22 mouse cellular contexts compared by ENCODE assay signal in the genomic region with DNA sequence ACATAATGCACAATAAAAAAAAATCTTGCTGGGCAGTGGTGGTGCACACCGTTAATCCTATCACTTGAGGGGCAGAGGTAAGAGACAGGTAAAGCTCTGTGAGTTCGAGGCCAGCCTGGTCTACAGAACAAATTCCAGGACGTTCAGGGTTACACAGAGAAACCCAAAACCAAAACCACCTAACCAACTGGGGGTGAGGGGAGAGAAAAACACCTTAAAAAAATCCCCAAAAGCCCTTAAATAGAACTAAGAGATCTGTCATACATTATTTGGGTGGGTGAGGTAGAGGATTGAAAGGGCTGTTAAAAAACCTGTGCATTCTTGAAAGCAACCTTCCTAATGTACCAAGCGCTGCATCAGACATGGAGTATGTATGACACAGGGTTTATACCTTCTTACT.
DNase-seq lines count a peak whose midpoint lies in the region; ATAC-seq and TF ChIP-seq lines count a peak whose summit lies in the region.
"Had no signal": no experiment of that assay in that cellular context is flagged by ENCODE, and none has a peak within 500 bp of the region (broad histone marks: within the 10 kb centered on the region; RNA-seq: fewer than 3 reads in every experiment).

No protein-coding gene starts in this region.

- TF ChIP-seq POLR2A in CH12.LX (IDR thresholded peaks at IDR 0.05; ENCODE audit: low read depth, low read length): no peak

- H3K4me3 ChIP-seq in heart, postnatal 0 days (ENCODE audit: low read depth, low read length): no peak overlapping the region
- H3K4me3 ChIP-seq in CH12.LX (replicated peaks in 1 of 3; ENCODE audit: low read depth in 2 of 3, low read length in 2 of 3, poor library complexity in 1 of 3): no peak overlapping the region
- H3K4me3 ChIP-seq: forebrain, embryonic 10.5 days; forebrain, embryonic 13.5 days; heart, embryonic 15.5 days; hindbrain, embryonic 12.5 days; hindbrain, embryonic 15.5 days had no signal

- no peak for TF ChIP-seq CTCF in heart, postnatal 0 days (IDR thresholded peaks at IDR 0.05; ENCODE audit: low read depth)
- TF ChIP-seq CTCF in CH12.LX (conservative IDR thresholded peaks at IDR 0.05 in 1 of 2, IDR thresholded peaks at IDR 0.05 in 1 of 2; ENCODE audit: low read depth in 2 of 2, low read length in 2 of 2): no peak

- H3K9me3 ChIP-seq in heart, postnatal 0 days (replicated peaks; ENCODE audit: control insufficient read depth, low read length): no peaks in the 10 kb centered on the region
- no peaks in the 10 kb centered on the region for H3K9me3 ChIP-seq in CH12.LX (replicated peaks; ENCODE audit: low read length)
- H3K9me3 ChIP-seq: forebrain, embryonic 10.5 days; forebrain, embryonic 13.5 days; heart, embryonic 15.5 days; hindbrain, embryonic 12.5 days; hindbrain, embryonic 15.5 days had no signal

- H3K36me3 ChIP-seq in heart, postnatal 0 days (replicated peaks; ENCODE audit: control insufficient read depth, insufficient read depth, low read length): no peaks in the 10 kb centered on the region
- H3K36me3 ChIP-seq in CH12.LX (replicated peaks in 1 of 2; ENCODE audit: control insufficient read depth in 1 of 2, insufficient read depth in 1 of 2, low read length in 1 of 2): no peaks in the 10 kb centered on the region
- H3K36me3 ChIP-seq: forebrain, embryonic 10.5 days; heart, embryonic 15.5 days; hindbrain, embryonic 12.5 days; hindbrain, embryonic 15.5 days had no signal

- no peak for DNase-seq in heart, postnatal 0 days (ENCODE audit: low spot score)
- DNase-seq in heart, postnatal 36 days: no peak
- peak; percentile 42 for DNase-seq in CH12.LX (ENCODE audit: extremely low read depth)
- no peak for DNase-seq in lung, postnatal 10 days
- DNase-seq in retina, postnatal 1 day: no peak
- DNase-seq: adrenal gland, adult 2 months; adrenal gland, postnatal 14 days; cerebellum, adult 11-12 months; cerebellum, adult 8-10 months; cerebellum, postnatal 14 days; gastrocnemius, postnatal 25 days; heart, postnatal 14 days; kidney, adult 18-20 months had no signal

- TF ChIP-seq EP300 in heart, postnatal 0 days (IDR thresholded peaks at IDR 0.05; ENCODE audit: low read depth): no peak
- peak; percentile 54; the same call in 1 of the 2 replicates for TF ChIP-seq EP300 in CH12.LX (IDR thresholded peaks at IDR 0.05; ENCODE audit: low read length)

- TF ChIP-seq RAD21 in CH12.LX (IDR thresholded peaks at IDR 0.05; ENCODE audit: low read depth, low read length): no peak

- in situ Hi-C loops in CH12.LX (cut with MboI; ENCODE audit: low pct_ligation_motif_present, low pct_unique_long_range_greater_than_20kb, low sequenced_read_pairs): no loop called here

- H3K27ac ChIP-seq in heart, postnatal 0 days (ENCODE audit: low read depth): peak overlapping the region; percentile 72
- H3K27ac ChIP-seq in CH12.LX (ENCODE audit: insufficient read depth, low read depth): no peak overlapping the region
- H3K27ac ChIP-seq: forebrain, embryonic 10.5 days; forebrain, embryonic 13.5 days; hindbrain, embryonic 12.5 days; hindbrain, embryonic 15.5 days had no signal

- WGBS in heart, postnatal 0 days: 96% methylated on average over 4 of the region's 4 CpGs

- H3K27me3 ChIP-seq in heart, postnatal 0 days (ENCODE audit: control insufficient read depth, insufficient read depth, low read length): no peaks in the 10 kb centered on the region
- no peaks in the 10 kb centered on the region for H3K27me3 ChIP-seq in CH12.LX (replicated peaks)
- H3K27me3 ChIP-seq: forebrain, embryonic 13.5 days; heart, embryonic 15.5 days; hindbrain, embryonic 12.5 days; hindbrain, embryonic 15.5 days had no signal

- no peak overlapping the region for H3K9ac ChIP-seq in heart, postnatal 0 days (replicated peaks; ENCODE audit: low read depth, low read length)
- no peak overlapping the region for H3K9ac ChIP-seq in CH12.LX (ENCODE audit: insufficient read depth, low read depth)
- H3K9ac ChIP-seq: forebrain, embryonic 13.5 days; heart, embryonic 15.5 days; hindbrain, embryonic 12.5 days; hindbrain, embryonic 15.5 days had no signal

- dilution Hi-C loops in CH12.LX (cut with MboI; ENCODE audit: extremely low pct_ligation_motif_present, extremely low pct_unique_long_range_greater_than_20kb, low sequenced_read_pairs): no loop called here

- no peak overlapping the region for H3K4me2 ChIP-seq in heart, postnatal 0 days (ENCODE audit: low read depth, low read length)
- H3K4me2 ChIP-seq in CH12.LX (ENCODE audit: insufficient read depth, low read depth, poor library complexity, severe bottlenecking): no peak overlapping the region
- H3K4me2 ChIP-seq: forebrain, embryonic 13.5 days; heart, embryonic 11.5 days; heart, embryonic 15.5 days; hindbrain, embryonic 12.5 days; hindbrain, embryonic 15.5 days had no signal

- ATAC-seq in heart, postnatal 0 days (ENCODE audit: insufficient read depth, low read depth): no peak
- ATAC-seq in inflammation-experienced regulatory T-cells, adult 6 months: peak; percentile 43
- ATAC-seq: forebrain, embryonic 13.5 days; forebrain, embryonic 16.5 days; intestine, embryonic 16.5 days had no signal

- peaks cover 29% of the 10 kb centered on the region for H3K4me1 ChIP-seq in heart, postnatal 0 days (ENCODE audit: control insufficient read depth, insufficient read depth)
- H3K4me1 ChIP-seq in CH12.LX (ENCODE audit: control insufficient read depth in 1 of 2, insufficient read depth in 2 of 2): peaks cover 0 to 76% of the 10 kb centered on the region in 2 experiments; a peak in 2 of 4 replicates
- H3K4me1 ChIP-seq: hindbrain, embryonic 12.5 days; hindbrain, embryonic 15.5 days had no signal

- intact Hi-C loops in heart, postnatal 36 days (cut with DNase I): loop anchor here (5.0 kb wide), 1 partner anchor 199 kb away; no protein-coding TSS in a partner anchor

- H3K79me2 ChIP-seq in CH12.LX (replicated peaks; ENCODE audit: control insufficient read depth, extremely low read depth, insufficient read depth, poor library complexity, severe bottlenecking): no peaks in the 10 kb centered on the region; the same call in 1 of the 2 replicates

TF ChIP-seq in CH12.LX, 34 proteins besides CTCF, POLR2A, EP300 and RAD21:
- peak; percentile 32; the same call in 1 of the 2 replicates for TF ChIP-seq BHLHE40 (IDR thresholded peaks at IDR 0.05; ENCODE audit: low read depth, low read length)
- no peak for TF ChIP-seq HCFC1 (IDR thresholded peaks at IDR 0.05; ENCODE audit: low read depth, low read length)
- TF ChIP-seq TCF12 (IDR thresholded peaks at IDR 0.05; ENCODE audit: low read depth, low read length): peak; percentile 51; the same call in 1 of the 2 replicates
- no peak for TF ChIP-seq TBP (conservative IDR thresholded peaks at IDR 0.05; ENCODE audit: low read depth, low read length)
- TF ChIP-seq GABPA (IDR thresholded peaks at IDR 0.05; ENCODE audit: insufficient replicate concordance, low read depth, low read length): no peak
- no peak for TF ChIP-seq CHD2 (IDR thresholded peaks at IDR 0.05; ENCODE audit: low read length)
- peak; percentile 71 for TF ChIP-seq ZNF384 (IDR thresholded peaks at IDR 0.05; ENCODE audit: low read depth, low read length)
- no peak for TF ChIP-seq USF2 (conservative IDR thresholded peaks at IDR 0.05; ENCODE audit: low read depth, low read length)
- no peak for TF ChIP-seq KAT2A (IDR thresholded peaks at IDR 0.05; ENCODE audit: insufficient replicate concordance, low read length)
- TF ChIP-seq ZKSCAN1 (IDR thresholded peaks at IDR 0.05; ENCODE audit: borderline replicate concordance, low read depth, low read length): no peak
- TF ChIP-seq JUND (conservative IDR thresholded peaks at IDR 0.05; ENCODE audit: low read depth, low read length): no peak
- TF ChIP-seq NELFE (IDR thresholded peaks at IDR 0.05; ENCODE audit: low read depth, low read length): no peak
- TF ChIP-seq UBTF (IDR thresholded peaks at IDR 0.05; ENCODE audit: low read depth, low read length): no peak
- TF ChIP-seq MEF2A (IDR thresholded peaks at IDR 0.05; ENCODE audit: borderline replicate concordance, low read depth, low read length): peak; percentile 94
- TF ChIP-seq USF1 (IDR thresholded peaks at IDR 0.05; ENCODE audit: low read depth, low read length): no peak
- TF ChIP-seq PAX5 (IDR thresholded peaks at IDR 0.05; ENCODE audit: low read length): no peak
- no peak for TF ChIP-seq MAZ (IDR thresholded peaks at IDR 0.05; ENCODE audit: low read depth, low read length)
- no peak for TF ChIP-seq POLR2AphosphoS2 (IDR thresholded peaks at IDR 0.05; ENCODE audit: low read depth, low read length)
- no peak for TF ChIP-seq E2F4 (IDR thresholded peaks at IDR 0.05; ENCODE audit: insufficient replicate concordance, low read depth, low read length)
- TF ChIP-seq RCOR1 (conservative IDR thresholded peaks at IDR 0.05; ENCODE audit: low read depth, low read length): no peak
- peak; percentile 77 for TF ChIP-seq ETS1 (conservative IDR thresholded peaks at IDR 0.05; ENCODE audit: low read depth, low read length)
- no peak for TF ChIP-seq MXI1 (IDR thresholded peaks at IDR 0.05; ENCODE audit: low read depth, low read length)
- no peak for TF ChIP-seq SIN3A (IDR thresholded peaks at IDR 0.05; ENCODE audit: low read length)
- TF ChIP-seq IRF4 (IDR thresholded peaks at IDR 0.05; ENCODE audit: low read depth, low read length): no peak
- peak; percentile 19; the same call in 1 of the 2 replicates for TF ChIP-seq JUN (IDR thresholded peaks at IDR 0.05; ENCODE audit: insufficient read depth, low read depth, low read length)
- no peak for TF ChIP-seq MAFK (IDR thresholded peaks at IDR 0.05; ENCODE audit: insufficient replicate concordance, low read length)
- TF ChIP-seq ZC3H11A (IDR thresholded peaks at IDR 0.05; ENCODE audit: low read depth, low read length): no peak
- TF ChIP-seq MYC (IDR thresholded peaks at IDR 0.05; ENCODE audit: low read depth, low read length): no peak
